Mouse (Mus musculus) lung, embryonic 15.5 days (tissue): ENCODE data around the gene Lrrc8e. TPM values are rescaled to one million over a fixed set of nuclear protein-coding genes. Genes with fewer than 3 reads are reported as not detected.

ENCODE experiments used
- ATAC-seq: fragments of 200-750 bp; cut with Nextera tagmentation; 2 replicates; pipeline ENCODE4 v1.8.0; 2017; ENCODE audit warnings: moderate number of reproducible peaks, borderline replicate concordance; ENCODE audit not compliant: low FRiP score, low TSS enrichment; ENCODE audit errors: extremely low read depth
- H3K27ac ChIP-seq: fragments of 300-500 bp; sonication (generic); 2 replicates; pipeline ENCODE4 v1.5.1; 2015; ENCODE audit warnings: moderate library complexity, mild to moderate bottlenecking, inconsistent platforms
- H3K27me3 ChIP-seq: fragments of 300-500 bp; sonication (generic); 2 replicates; pipeline ENCODE4 v1.6.1; 2015; ENCODE audit warnings: inconsistent platforms
- H3K36me3 ChIP-seq: fragments of 300-500 bp; sonication (generic); 2 replicates; pipeline ENCODE4 v1.6.1; 2015; ENCODE audit warnings: inconsistent platforms
- H3K4me1 ChIP-seq: fragments of 300-500 bp; sonication (generic); 2 replicates; pipeline ENCODE4 v1.6.1; 2015; ENCODE audit warnings: inconsistent platforms
- H3K4me2 ChIP-seq: fragments of 300-500 bp; sonication (generic); 2 replicates; pipeline ENCODE4 v1.6.1; 2015; ENCODE audit warnings: inconsistent platforms, mild to moderate bottlenecking, moderate library complexity
- H3K4me3 ChIP-seq: fragments of 300-500 bp; sonication (generic); 2 replicates; pipeline ENCODE4 v1.5.1; 2015; ENCODE audit warnings: mild to moderate bottlenecking, inconsistent platforms
- H3K9ac ChIP-seq: fragments of 300-500 bp; sonication (generic); 2 replicates; pipeline ENCODE4 v1.6.1; 2015; ENCODE audit warnings: inconsistent platforms
- H3K9me3 ChIP-seq: fragments of 300-500 bp; sonication (generic); 2 replicates; pipeline ENCODE4 v1.6.1; 2016; ENCODE audit warnings: inconsistent platforms
- WGBS: fragments of 180-500 bp; shearing (Covaris S2); methylation state at CpG from one replicate; pipeline ENCODE4 v1.1.7; 2015; 5-methylcytosine and 5-hydroxymethylcytosine counted together
- polyA plus RNA-seq: library from polyadenylated mRNA; unstranded; fragments of >200 nt; fragmentation: Nextera tagmentation; extraction: Ambion mirVana; gene quantifications from 2 replicates; pipeline ENCODE4 v1.2.1, GENCODE M21; 2015

Lrrc8e gene
- polyA plus RNA-seq, result 3.8 and 4.2 TPM in 2 replicates

DNA sequence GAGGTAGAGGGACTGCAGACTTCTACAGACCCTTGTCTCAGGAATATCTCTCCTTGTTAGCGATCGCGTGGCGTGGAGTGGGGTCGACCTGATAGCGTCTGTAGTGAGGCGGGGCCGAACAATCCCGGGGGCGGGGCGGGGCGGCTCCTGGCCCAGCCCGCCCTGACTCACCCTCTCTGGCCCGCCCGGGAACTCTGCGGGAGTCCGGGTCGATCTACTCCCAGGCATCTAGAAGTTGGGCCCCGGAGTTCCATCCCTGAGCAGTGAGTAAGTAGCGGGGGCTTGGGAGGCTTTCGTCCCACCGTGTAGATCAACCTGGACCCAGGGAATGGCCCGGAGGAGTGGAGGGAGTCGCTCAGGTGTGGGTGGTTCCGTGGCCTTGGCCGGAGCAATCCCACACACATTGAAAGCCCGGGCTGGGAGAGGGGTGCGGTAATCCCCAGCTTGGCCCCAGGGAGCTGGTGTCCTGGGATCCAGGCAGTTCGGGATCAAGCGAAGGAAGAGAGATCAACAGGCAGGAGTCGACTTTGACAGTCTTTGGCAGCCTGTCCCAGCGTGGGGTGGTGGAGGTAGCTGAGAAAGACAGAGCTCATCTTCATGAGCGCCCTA lies at the start of gene Lrrc8e:
TSS of gene Lrrc8e (plus strand) at position 89 of the 609 bp plus-strand sequence.
- H3K4me2 ChIP-seq, result peak within 1 kb of the TSS; percentile 67
- no peaks in the 10 kb centered on the region for H3K9me3 ChIP-seq
- peak; percentile 74 for ATAC-seq
- H3K27ac ChIP-seq, result no peak within 1 kb of the TSS
- H3K9ac ChIP-seq, result peak within 1 kb of the TSS; percentile 47
- no peaks in the 10 kb centered on the region for H3K36me3 ChIP-seq
- WGBS, result 4% methylated on average over 33 of the region's 33 CpGs
- peak within 1 kb of the TSS; percentile 43 for H3K4me3 ChIP-seq
- peaks cover 7% of the 10 kb centered on the region; the same call in 1 of the 2 replicates for H3K4me1 ChIP-seq
- peaks cover 14% of the 10 kb centered on the region; the same call in 1 of the 2 replicates for H3K27me3 ChIP-seq

DNA sequence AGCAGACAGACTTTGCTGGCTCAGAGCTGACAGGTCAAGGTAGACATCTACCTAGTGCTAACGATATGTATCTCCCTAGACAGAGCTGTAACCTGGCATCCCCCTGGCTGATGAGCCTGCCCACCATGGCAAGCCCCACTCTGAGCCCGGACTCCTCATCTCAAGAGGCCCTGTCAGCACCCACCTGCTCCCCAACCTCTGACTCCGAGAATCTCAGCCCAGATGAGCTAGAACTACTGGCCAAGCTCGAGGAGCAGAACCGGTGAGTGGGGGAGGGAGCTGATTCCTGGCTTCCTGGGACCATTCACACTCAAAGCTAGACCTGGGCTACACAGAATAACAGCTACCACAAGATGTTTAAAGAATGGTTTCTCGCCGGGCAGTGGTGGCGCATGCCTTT lies 43.2 kb upstream of the Lrrc8e start:
- H3K9me3 ChIP-seq, result no peaks in the 10 kb centered on the region
- WGBS, result 76% methylated on average over 8 of the region's 8 CpGs

DNA sequence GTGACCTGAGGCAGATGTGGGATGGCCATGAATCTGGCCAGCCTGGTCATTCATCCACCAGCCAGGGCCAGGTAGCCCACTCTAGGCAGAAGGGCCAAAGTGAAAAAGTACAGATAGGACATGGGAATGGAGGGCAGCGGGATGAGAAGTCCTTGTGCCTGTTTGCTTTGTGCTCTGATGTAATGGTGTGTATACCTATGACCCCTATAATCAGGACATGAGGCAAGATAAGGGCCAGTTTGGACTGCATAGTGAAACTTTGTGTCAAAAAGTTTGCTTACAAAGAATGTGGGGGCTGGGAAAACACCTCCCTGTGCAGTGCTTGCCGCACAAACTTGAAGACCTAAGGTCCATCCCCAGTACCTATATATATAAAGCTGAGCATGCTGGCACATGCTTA lies 40.5 kb upstream of the Lrrc8e start:
- WGBS, result 85% methylated on average over 2 of the region's 2 CpGs
- H3K36me3 ChIP-seq, result peaks cover 11% of the 10 kb centered on the region
- ATAC-seq, result no peak
- no peaks in the 10 kb centered on the region for H3K9me3 ChIP-seq
- no peak overlapping the region for H3K9ac ChIP-seq
- no peaks in the 10 kb centered on the region for H3K27me3 ChIP-seq
- H3K4me1 ChIP-seq, result no peaks in the 10 kb centered on the region
- no peak overlapping the region for H3K27ac ChIP-seq
- no peak overlapping the region for H3K4me3 ChIP-seq
- H3K4me2 ChIP-seq, result no peak overlapping the region

More for the DNA sequence above, 43.2 kb upstream of the Lrrc8e start:
- ATAC-seq, result no peak
- Histone ChIP-seq H3K4me2 (no peak overlapping the region), H3K4me3 (no peak overlapping the region), H3K27ac (no peak overlapping the region), H3K36me3 (peaks cover 9% of the 10 kb centered on the region), H3K27me3 (no peaks in the 10 kb centered on the region), H3K9ac (no peak overlapping the region), H3K4me1 (no peaks in the 10 kb centered on the region)

DNA sequence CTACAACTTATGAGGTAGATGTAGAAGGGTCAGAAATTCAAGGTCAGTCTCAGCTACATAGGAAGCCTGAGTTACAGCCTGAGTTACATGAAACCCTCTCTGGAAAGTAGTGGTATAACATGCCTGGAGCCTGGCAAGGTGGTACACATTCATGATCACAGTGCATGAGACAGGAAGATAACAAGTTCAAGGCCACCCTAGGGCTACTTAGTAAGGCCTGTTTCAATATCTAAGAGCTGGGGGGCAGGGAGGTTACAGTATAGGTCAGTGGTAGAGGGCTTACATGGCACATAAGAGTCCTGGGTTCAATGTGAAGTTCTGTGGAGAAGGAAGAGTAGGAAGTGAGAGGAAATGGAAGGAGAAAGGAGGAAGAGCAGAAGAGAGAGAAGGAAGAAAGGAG lies 38.0 kb upstream of the Lrrc8e start:
- Histone ChIP-seq H3K9ac (no peak overlapping the region), H3K27ac (no peak overlapping the region), H3K4me1 (peaks cover 6% of the 10 kb centered on the region; the same call in 1 of the 2 replicates), H3K27me3 (no peaks in the 10 kb centered on the region), H3K4me3 (no peak overlapping the region), H3K4me2 (no peak overlapping the region), H3K9me3 (no peaks in the 10 kb centered on the region), H3K36me3 (peaks cover 11% of the 10 kb centered on the region)
- ATAC-seq, result no peak

DNA sequence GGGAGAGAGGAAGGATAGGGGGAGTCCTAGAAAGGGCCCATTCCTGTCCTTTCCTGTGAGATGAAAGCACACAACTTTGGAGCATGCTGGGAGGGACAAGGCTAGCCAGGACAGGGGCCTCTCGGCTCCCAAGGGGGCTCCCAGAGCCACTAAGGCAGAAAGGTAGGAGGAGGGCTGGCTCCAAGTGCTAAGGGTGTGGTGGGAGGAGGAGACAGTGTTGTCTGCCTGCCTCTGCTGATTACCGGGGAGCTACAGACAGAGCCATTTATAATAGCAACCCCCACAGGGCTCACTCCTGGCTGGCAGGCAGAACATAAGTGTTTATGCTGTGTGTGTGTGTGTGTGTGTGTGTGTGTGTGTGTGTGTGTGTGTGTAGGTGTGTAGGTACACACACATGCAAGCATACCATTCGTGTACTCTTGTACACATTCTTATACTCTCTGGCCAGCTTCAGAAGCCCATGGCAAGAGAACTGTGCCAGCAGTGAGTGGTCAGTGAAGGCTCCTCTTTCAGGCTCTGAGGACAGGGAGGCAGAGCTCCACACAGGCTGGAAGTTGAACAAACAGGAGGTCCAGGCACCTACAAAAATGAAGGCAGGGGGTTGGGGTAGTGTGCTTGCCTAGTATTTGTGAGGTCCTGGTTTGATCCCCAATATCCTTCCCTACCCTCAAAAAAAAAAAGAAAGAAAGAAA lies 37.5 kb upstream of the Lrrc8e start:
- Histone ChIP-seq H3K27ac (no peak overlapping the region), H3K36me3 (peaks cover 11% of the 10 kb centered on the region), H3K4me3 (no peak overlapping the region), H3K27me3 (no peaks in the 10 kb centered on the region), H3K9me3 (no peaks in the 10 kb centered on the region), H3K4me2 (no peak overlapping the region), H3K9ac (no peak overlapping the region), H3K4me1 (peaks cover 6% of the 10 kb centered on the region; the same call in 1 of the 2 replicates)
- no peak for ATAC-seq
- WGBS, result 41% methylated on average over 3 of the region's 3 CpGs

DNA sequence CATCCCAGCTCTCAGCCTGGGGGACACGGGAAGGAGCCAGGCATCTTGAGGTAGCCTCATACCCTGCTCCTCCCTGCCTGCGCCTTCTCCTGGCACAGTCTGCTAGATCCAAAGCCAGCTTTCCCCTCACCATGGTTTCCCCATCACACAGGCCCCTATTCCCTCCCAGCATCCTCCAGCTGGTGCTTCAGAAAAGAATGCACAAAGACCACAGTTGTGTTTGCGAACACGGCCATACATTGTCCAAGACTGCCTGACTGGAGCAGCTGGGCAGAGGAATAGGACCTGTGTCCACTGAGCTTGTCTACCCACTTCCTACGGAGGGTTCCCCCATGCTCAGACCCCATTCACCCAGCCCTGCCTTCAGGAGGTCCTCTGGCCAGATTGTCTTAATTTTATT lies 34.3 kb upstream of the Lrrc8e start:
- WGBS, result 48% methylated on average over 5 of the region's 5 CpGs
- Histone ChIP-seq H3K4me1 (peaks cover 6% of the 10 kb centered on the region; the same call in 1 of the 2 replicates), H3K27ac (no peak overlapping the region), H3K4me3 (no peak overlapping the region), H3K4me2 (no peak overlapping the region), H3K9me3 (no peaks in the 10 kb centered on the region), H3K27me3 (no peaks in the 10 kb centered on the region), H3K9ac (no peak overlapping the region), H3K36me3 (peaks cover 2% of the 10 kb centered on the region)
- ATAC-seq, result no peak

DNA sequence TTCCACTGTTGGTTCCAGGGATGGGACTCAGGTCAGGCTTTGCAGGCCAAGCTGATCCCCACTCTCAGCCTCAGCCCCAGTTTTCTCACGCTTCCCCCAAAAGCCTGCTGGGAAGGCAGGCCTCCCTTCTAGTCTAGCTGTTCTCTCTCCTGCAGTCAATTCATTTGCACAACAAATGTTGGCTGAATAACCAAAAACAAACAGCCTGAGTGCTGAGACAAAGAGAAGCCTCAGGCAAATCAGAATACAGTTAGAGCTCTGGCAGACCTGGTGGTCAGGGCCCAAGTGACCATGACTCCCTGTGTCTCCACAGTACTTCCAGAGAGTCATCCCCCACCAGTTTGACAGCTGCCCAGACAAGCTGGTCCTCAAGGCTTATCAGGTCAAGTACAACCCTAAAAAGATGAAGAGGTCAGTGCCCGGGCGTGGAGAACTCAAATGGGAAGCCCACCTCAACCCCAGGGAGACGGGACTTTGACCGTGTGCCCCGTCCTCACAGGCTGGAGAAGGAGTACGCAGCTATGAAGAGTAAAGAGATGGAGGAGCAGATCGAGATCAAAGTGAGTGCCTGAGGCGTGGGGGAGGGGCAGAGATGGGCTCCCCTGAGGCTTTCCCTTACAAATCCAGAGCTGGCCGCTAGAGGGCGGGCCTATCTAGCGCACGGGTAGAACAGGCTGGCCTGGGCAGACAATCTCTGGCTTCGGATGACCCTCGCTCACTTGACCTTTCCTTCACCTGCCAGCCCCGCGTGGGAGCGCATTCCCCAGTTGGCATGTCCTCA lies 33.6 kb upstream of the Lrrc8e start:
- ATAC-seq, result peak; percentile 91
- Histone ChIP-seq H3K9ac (no peak overlapping the region), H3K27me3 (no peaks in the 10 kb centered on the region), H3K36me3 (peaks cover 2% of the 10 kb centered on the region; the same call in 1 of the 2 replicates), H3K27ac (no peak overlapping the region), H3K4me1 (peaks cover 6% of the 10 kb centered on the region; the same call in 1 of the 2 replicates), H3K9me3 (no peaks in the 10 kb centered on the region), H3K4me3 (no peak overlapping the region), H3K4me2 (peak overlapping the region; percentile 28; the same call in 1 of the 2 replicates)
- WGBS, result 9% methylated on average over 18 of the region's 18 CpGs

DNA sequence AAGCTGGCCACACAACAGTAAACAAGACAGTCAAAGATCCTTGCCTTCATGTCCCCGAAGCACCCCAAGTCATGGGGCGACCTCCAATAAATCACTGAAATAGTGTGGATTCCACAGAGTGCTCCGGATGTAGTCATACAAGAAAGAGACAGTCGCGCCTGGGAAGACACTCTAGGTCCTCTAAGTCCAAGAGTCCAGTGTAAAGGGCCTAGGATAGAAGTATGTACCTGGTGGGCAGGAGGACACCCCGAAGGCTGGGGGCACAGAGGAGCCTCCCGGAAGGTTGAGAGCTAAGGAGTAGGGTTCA lies 33.1 kb upstream of the Lrrc8e start:
- H3K9me3 ChIP-seq, result no peaks in the 10 kb centered on the region
- no peak overlapping the region for H3K27ac ChIP-seq
- peak overlapping the region; percentile 28; the same call in 1 of the 2 replicates for H3K4me2 ChIP-seq
- no peak; the same call in 1 of the 2 replicates for ATAC-seq
- peaks cover 6% of the 10 kb centered on the region; the same call in 1 of the 2 replicates for H3K4me1 ChIP-seq
- no peak overlapping the region for H3K9ac ChIP-seq
- H3K36me3 ChIP-seq, result peaks cover under 1% of the 10 kb centered on the region; the same call in 1 of the 2 replicates
- 47% methylated on average over 7 of the region's 7 CpGs for WGBS
- no peak overlapping the region for H3K4me3 ChIP-seq
- no peaks in the 10 kb centered on the region for H3K27me3 ChIP-seq

DNA sequence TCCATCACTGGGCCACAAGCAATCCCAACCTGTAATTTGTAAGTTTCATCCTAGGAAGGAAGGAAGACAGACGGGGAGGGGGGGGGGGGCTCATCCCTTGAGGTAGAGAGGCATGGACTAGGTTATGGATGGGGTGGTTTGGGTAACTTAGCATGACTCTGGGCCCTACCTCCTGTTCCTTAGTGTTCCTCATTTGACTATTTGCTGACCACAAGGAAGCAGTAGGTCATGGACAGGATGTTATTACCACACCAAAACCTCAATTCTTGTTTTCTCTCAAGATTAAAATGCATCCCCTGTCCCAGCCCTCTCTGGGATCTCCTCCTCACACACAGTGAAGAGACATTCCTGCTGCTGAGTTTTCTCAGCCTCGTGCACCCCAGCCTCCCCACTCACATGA lies 25.3 kb upstream of the Lrrc8e start:
- H3K4me3 ChIP-seq, result no peak overlapping the region
- peaks cover 8% of the 10 kb centered on the region for H3K4me1 ChIP-seq
- H3K36me3 ChIP-seq, result 0 out of 2 replicates have a peak, but pooled peaks cover 2% of the 10 kb centered on the region
- WGBS, result 54% methylated on average over 2 of the region's 2 CpGs
- no peak overlapping the region for H3K4me2 ChIP-seq
- no peak for ATAC-seq
- H3K27ac ChIP-seq, result no peak overlapping the region
- no peaks in the 10 kb centered on the region for H3K9me3 ChIP-seq
- peaks cover 14% of the 10 kb centered on the region for H3K27me3 ChIP-seq
- no peak overlapping the region for H3K9ac ChIP-seq

DNA sequence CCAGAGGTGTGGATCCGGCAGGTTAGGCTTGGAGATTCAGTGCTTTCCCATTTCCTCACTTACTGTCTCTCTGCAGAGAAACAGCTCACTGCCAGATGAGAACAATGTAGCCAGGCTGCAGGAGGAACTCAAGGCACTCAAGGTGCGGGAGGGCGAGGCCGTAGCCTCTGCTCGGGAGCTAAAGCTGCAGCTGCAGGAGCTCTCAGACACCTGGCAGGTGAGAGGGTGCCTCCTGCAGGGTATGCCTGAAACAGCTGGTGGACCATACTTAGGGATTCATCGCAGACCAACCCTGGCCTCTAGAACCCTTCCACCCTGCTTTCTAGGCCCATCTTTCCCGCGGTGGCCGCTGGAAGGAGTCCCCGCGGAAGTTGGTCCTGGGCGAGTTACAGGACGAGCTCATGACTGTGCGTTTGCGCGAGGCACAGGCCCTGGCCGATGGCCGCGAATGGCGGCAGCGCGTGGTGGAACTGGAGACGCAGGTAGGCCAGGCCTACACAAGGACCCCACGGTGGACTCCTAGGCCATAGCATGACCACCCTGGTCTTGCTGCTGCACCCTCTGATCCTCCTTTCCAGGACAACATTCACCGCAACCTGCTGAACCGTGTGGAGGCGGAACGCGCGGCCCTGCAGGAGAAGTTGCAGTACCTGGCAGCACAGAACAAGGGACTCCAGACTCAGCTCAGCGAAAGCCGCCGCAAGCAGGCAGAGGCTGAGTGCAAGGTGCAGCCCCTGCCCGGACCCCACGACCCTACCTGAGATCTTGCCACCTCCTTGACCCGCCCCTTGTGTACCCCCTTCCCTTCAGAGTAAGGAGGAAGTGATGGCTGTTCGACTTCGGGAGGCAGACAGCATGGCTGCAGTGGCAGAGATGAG lies 21.1 kb upstream of the Lrrc8e start:
- no peak for ATAC-seq
- Histone ChIP-seq H3K9ac (no peak overlapping the region), H3K4me3 (no peak overlapping the region), H3K27ac (no peak overlapping the region), H3K4me1 (peaks cover 16% of the 10 kb centered on the region), H3K27me3 (peaks cover 17% of the 10 kb centered on the region), H3K36me3 (peaks cover 6% of the 10 kb centered on the region; the same call in 1 of the 2 replicates), H3K4me2 (peak overlapping the region; percentile 28), H3K9me3 (no peaks in the 10 kb centered on the region)
- WGBS, result 35% methylated on average over 38 of the region's 38 CpGs
